Mouse (Mus musculus) lung, embryonic 15.5 days (tissue): ENCODE results near the gene Abca17. TPM values are rescaled to one million over a fixed set of nuclear protein-coding genes. Genes with fewer than 3 reads are reported as not detected.

Experiments used
- ATAC-seq: fragments of 200-750 bp; cut with Nextera tagmentation; 2 replicates; pipeline ENCODE4 v1.8.0; 2017; ENCODE audit warnings: moderate number of reproducible peaks, borderline replicate concordance; ENCODE audit not compliant: low FRiP score, low TSS enrichment; ENCODE audit errors: extremely low read depth
- H3K27ac ChIP-seq: fragments of 300-500 bp; sonication (generic); 2 replicates; pipeline ENCODE4 v1.5.1; 2015; ENCODE audit warnings: moderate library complexity, mild to moderate bottlenecking, inconsistent platforms
- H3K27me3 ChIP-seq: fragments of 300-500 bp; sonication (generic); 2 replicates; pipeline ENCODE4 v1.6.1; 2015; ENCODE audit warnings: inconsistent platforms
- H3K36me3 ChIP-seq: fragments of 300-500 bp; sonication (generic); 2 replicates; pipeline ENCODE4 v1.6.1; 2015; ENCODE audit warnings: inconsistent platforms
- H3K4me1 ChIP-seq: fragments of 300-500 bp; sonication (generic); 2 replicates; pipeline ENCODE4 v1.6.1; 2015; ENCODE audit warnings: inconsistent platforms
- H3K4me2 ChIP-seq: fragments of 300-500 bp; sonication (generic); 2 replicates; pipeline ENCODE4 v1.6.1; 2015; ENCODE audit warnings: inconsistent platforms, mild to moderate bottlenecking, moderate library complexity
- H3K4me3 ChIP-seq: fragments of 300-500 bp; sonication (generic); 2 replicates; pipeline ENCODE4 v1.5.1; 2015; ENCODE audit warnings: mild to moderate bottlenecking, inconsistent platforms
- H3K9ac ChIP-seq: fragments of 300-500 bp; sonication (generic); 2 replicates; pipeline ENCODE4 v1.6.1; 2015; ENCODE audit warnings: inconsistent platforms
- H3K9me3 ChIP-seq: fragments of 300-500 bp; sonication (generic); 2 replicates; pipeline ENCODE4 v1.6.1; 2016; ENCODE audit warnings: inconsistent platforms
- WGBS: fragments of 180-500 bp; shearing (Covaris S2); methylation state at CpG from one replicate; pipeline ENCODE4 v1.1.7; 2015; 5-methylcytosine and 5-hydroxymethylcytosine counted together
- polyA plus RNA-seq: library from polyadenylated mRNA; unstranded; fragments of >200 nt; fragmentation: Nextera tagmentation; extraction: Ambion mirVana; gene quantifications from 2 replicates; pipeline ENCODE4 v1.2.1, GENCODE M21; 2015

The Abca17 gene
- polyA plus RNA-seq, 1 experiment from 2014 or later: 0.21 TPM

DNA sequence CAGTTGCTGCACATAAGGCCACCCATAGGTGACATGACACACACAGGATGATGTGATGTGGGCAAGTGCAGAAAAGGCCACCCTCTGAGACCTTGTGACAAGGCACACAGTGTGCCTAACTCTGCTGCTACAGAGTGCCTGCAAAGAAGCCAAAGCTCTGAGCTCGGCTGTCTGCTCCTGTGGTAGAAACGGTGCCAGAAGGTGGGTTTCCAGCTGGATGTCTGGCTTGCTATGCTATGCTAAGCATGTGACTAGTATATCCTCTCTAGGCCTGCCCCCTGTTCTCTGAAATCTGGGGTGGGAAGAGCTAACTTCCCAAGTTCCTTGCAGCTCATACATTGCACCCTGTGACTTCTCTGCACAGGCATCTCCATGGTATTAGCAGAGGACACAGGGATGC is 86.1 kb downstream of the Abca17 start:
- Histone ChIP-seq H3K36me3 (no peaks in the 10 kb centered on the region), H3K9ac (no peak overlapping the region), H3K4me3 (no peak overlapping the region), H3K27ac (no peak overlapping the region), H3K4me1 (no peaks in the 10 kb centered on the region), H3K9me3 (no peaks in the 10 kb centered on the region), H3K27me3 (no peaks in the 10 kb centered on the region), H3K4me2 (no peak overlapping the region)
- ATAC-seq: no peak
- WGBS: 62% methylated on average over 2 of the region's 2 CpGs

DNA sequence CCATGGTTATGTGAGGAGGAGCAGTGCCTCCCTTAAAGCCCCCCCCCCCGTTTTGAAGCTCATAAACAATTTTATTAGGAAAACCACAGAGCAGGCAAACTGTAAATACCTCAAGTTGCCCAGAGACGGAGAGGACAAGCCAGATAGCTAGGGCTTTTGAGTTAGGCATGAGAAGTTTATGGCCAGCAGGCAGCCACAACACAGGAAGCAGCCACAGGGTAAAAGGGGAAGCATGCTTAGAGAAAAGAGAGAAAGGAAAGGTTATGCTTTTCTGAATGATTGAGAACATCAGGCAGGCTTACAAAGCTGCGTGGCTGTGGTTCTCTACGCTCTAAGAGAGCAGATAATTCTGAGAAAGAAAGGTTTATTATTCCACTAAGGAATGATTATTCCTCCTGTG is 90.4 kb downstream of the Abca17 start:
- no peak overlapping the region for H3K4me2 ChIP-seq
- no peak overlapping the region for H3K27ac ChIP-seq
- no peaks in the 10 kb centered on the region for H3K27me3 ChIP-seq
- H3K36me3 ChIP-seq: no peaks in the 10 kb centered on the region
- no peak overlapping the region for H3K9ac ChIP-seq
- H3K4me1 ChIP-seq: no peaks in the 10 kb centered on the region
- H3K4me3 ChIP-seq: no peak overlapping the region
- WGBS: 67% methylated on average over 4 of the region's 4 CpGs
- no peaks in the 10 kb centered on the region for H3K9me3 ChIP-seq
- no peak for ATAC-seq

DNA sequence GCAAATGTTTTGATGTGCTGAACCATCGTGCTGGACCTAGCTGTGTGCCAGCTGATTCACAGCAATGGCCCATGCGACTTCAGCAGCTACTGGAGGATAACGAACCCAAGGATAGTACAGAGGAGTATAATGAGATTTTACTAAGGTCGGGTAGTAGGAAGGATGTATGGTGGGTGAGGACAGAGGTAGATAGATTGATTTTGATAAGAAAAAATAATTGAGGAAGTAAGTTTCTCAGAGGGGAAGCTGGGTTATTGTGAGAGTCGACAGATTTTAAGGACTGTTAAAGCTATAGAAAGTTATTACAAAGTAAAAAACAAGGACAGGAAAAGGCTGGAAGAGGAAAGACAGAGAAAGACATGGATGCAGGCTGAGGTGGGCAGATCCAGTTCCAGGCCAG is 91.2 kb downstream of the Abca17 start:
- Histone ChIP-seq H3K9me3 (no peaks in the 10 kb centered on the region), H3K4me1 (no peaks in the 10 kb centered on the region), H3K9ac (no peak overlapping the region), H3K4me2 (no peak overlapping the region), H3K36me3 (no peaks in the 10 kb centered on the region), H3K27ac (no peak overlapping the region), H3K27me3 (no peaks in the 10 kb centered on the region), H3K4me3 (no peak overlapping the region)
- 61% methylated on average over 5 of the region's 5 CpGs for WGBS
- ATAC-seq: no peak

DNA sequence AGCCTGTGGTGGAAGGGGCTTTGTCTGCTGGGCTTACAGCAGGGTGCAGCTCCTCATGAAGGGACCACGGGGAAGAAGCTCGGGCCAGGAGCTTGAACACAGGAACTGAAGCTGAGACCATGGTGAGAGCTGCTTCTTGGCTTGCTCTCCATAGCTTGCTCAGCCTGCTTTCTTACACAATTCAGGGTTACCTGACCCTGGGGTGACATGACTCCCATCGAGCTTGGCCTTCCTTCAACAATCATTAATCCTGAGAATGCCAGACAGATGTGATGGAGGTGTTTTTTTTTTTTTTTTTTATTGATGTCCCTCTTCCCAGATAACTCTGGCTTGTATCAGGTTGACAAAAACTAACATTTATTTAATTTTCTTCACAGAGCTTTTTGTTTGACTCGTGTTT is 91.9 kb downstream of the Abca17 start:
- H3K9ac ChIP-seq: no peak overlapping the region
- no peak for ATAC-seq
- no peak overlapping the region for H3K4me3 ChIP-seq
- no peaks in the 10 kb centered on the region for H3K4me1 ChIP-seq
- H3K9me3 ChIP-seq: no peaks in the 10 kb centered on the region
- no peak overlapping the region for H3K27ac ChIP-seq
- H3K4me2 ChIP-seq: no peak overlapping the region
- no peaks in the 10 kb centered on the region for H3K36me3 ChIP-seq
- H3K27me3 ChIP-seq: no peaks in the 10 kb centered on the region
- 60% methylated on average over 4 of the region's 4 CpGs for WGBS

DNA sequence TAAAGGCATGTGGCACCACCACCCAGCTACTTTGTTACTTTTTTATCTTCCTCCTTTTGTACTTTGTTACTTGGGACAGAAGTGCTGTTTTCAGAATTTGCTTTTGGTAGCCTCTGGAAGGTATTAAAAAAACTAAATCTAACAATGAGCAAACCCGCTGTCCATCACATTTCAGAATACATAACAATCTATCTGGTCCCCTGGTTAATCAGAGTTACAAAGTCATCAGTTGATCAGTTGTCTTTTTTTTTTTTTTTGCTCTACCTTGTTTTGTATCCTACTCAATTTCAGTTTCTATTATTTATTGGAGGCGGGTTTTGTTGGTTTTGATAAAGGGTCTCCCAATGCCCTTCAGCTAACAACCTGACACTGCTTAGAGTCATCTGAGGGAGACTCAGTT is 98.5 kb downstream of the Abca17 start:
- ATAC-seq: no peak
- Histone ChIP-seq H3K36me3 (peaks cover 18% of the 10 kb centered on the region), H3K9ac (no peak overlapping the region), H3K27ac (peak overlapping the region; percentile 85; the same call in 1 of the 2 replicates), H3K9me3 (no peaks in the 10 kb centered on the region), H3K4me3 (peak overlapping the region; percentile 83; the same call in 1 of the 2 replicates), H3K27me3 (no peaks in the 10 kb centered on the region), H3K4me2 (peak overlapping the region; percentile 78; the same call in 1 of the 2 replicates), H3K4me1 (peaks cover 15% of the 10 kb centered on the region)
- 97% methylated on average over 2 of the region's 2 CpGs for WGBS

DNA sequence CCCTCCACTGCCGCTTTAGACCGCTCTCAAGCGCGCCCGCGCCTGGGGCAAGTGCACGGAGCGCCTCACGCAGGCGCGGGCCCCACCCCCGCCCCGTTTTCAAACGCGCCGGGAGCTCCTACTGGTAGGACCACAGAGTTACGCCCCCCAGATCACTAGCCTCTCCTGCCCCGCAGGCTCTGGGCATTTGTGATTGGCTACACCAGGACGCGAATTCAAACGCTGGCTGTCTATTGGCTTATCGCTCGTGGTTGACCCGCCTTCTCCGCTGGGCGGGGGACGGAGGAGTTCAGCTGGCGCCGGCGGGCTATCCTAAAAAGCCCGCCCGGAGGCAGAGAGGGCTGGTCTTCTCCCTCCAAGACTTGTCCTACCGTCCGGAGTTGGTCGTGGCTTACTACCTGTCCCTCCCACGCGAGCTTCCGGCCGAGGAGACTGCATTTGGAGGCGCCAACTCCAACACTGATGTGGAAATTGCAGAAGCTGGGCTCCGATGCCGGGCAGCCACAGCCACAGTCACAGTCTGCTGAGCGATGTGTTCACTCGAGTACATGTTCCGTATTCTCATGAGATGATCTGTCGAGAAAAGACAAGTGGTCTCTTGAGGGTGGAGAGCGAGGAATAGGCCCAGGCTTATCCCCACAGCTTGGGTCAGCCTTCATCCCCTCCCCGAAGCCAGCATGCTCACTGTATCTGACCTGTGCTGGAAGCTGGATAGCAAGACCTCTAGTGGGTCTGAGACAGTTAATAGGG is 99.4 kb downstream of the Abca17 start, which contains the start of gene Ccnf:
Gene Ccnf (minus strand): TSS at position 165 of the 750 bp plus-strand sequence.
- Histone ChIP-seq H3K27me3 (no peaks in the 10 kb centered on the region), H3K27ac (peak within 1 kb of the TSS; percentile 85), H3K9ac (peak within 1 kb of the TSS; percentile 84), H3K4me3 (peak within 1 kb of the TSS; percentile 83), H3K4me2 (peak within 1 kb of the TSS; percentile 78), H3K4me1 (peaks cover 15% of the 10 kb centered on the region), H3K9me3 (no peaks in the 10 kb centered on the region), H3K36me3 (peaks cover 23% of the 10 kb centered on the region)
- ATAC-seq: peak; percentile 100
- under 1% methylated on average over 48 of the region's 48 CpGs for WGBS

DNA sequence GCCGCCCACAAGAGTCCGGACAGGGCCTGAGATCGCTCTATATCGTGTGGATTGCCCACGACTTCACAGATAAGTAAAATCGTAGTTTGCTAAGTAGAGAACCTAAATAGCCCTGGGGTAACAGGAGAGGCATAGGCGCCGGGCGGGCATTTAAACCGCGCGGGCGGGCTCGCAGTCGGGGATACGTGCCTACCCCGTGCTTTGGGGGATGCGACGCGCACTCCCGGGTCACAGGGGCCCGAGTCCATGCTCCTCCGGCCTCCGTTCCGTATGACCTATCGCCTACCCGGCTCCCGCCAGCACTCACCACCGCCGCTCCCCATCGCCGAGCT is 99.9 kb downstream of the Abca17 start:
- Histone ChIP-seq H3K9me3 (no peaks in the 10 kb centered on the region), H3K4me2 (peak overlapping the region; percentile 61), H3K4me3 (peak overlapping the region; percentile 83), H3K36me3 (peaks cover 27% of the 10 kb centered on the region), H3K9ac (peak overlapping the region; percentile 84), H3K27ac (peak overlapping the region; percentile 77), H3K27me3 (no peaks in the 10 kb centered on the region), H3K4me1 (peaks cover 15% of the 10 kb centered on the region)
- no peak for ATAC-seq
- WGBS: 0% methylated on average over 31 of the region's 32 CpGs

DNA sequence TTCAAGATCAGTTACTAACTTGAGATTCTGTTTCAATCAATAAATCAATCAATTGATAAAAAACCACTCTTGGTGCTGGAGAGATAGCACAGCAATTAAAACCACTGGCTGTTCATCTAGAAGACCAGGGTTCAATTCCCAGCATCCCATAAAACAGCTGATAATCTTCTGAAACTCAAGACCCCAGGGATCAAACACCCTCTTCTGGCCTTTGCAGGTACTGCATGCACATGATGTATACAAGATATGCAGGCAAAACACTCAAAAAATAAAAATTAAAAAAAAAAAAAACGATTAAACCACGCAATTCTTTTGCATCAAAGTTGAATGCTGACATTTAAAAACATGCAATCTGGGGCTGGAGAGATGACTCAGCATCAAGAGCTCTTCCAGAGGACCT is 102.2 kb downstream of the Abca17 start:
- ATAC-seq: no peak
- H3K4me1 ChIP-seq: peaks cover 15% of the 10 kb centered on the region
- H3K27me3 ChIP-seq: no peaks in the 10 kb centered on the region
- no peak overlapping the region for H3K27ac ChIP-seq
- no peak overlapping the region for H3K4me2 ChIP-seq
- no peak overlapping the region for H3K4me3 ChIP-seq
- WGBS: 95% methylated on average over 2 of the region's 2 CpGs
- no peak overlapping the region for H3K9ac ChIP-seq
- peaks cover 45% of the 10 kb centered on the region for H3K36me3 ChIP-seq
- no peaks in the 10 kb centered on the region for H3K9me3 ChIP-seq

DNA sequence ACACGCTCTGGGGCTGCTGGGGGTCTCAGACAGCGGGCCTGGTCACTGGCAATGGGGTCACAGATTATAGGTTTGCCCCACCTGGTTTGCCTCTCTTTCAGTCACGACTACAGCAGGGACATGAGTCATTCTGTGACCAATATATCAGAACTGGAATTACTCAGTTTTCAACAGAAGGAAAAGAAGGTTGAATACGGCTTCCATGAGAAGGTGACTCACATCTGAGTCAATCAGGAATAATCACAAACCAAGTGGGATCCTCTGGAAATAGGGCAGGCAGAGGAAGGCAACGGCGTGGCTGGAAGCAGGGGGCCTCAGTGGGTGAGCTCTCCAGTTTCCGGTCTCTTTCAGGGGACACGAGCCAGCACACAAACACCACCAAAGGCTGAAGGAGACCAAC is 106.8 kb downstream of the Abca17 start:
- Histone ChIP-seq H3K4me2 (no peak overlapping the region), H3K4me3 (no peak overlapping the region), H3K27ac (no peak overlapping the region), H3K9me3 (no peaks in the 10 kb centered on the region), H3K36me3 (peaks cover 88% of the 10 kb centered on the region), H3K27me3 (no peaks in the 10 kb centered on the region), H3K9ac (no peak overlapping the region), H3K4me1 (no peaks in the 10 kb centered on the region)
- no peak for ATAC-seq
- 98% methylated on average over 8 of the region's 8 CpGs for WGBS

DNA sequence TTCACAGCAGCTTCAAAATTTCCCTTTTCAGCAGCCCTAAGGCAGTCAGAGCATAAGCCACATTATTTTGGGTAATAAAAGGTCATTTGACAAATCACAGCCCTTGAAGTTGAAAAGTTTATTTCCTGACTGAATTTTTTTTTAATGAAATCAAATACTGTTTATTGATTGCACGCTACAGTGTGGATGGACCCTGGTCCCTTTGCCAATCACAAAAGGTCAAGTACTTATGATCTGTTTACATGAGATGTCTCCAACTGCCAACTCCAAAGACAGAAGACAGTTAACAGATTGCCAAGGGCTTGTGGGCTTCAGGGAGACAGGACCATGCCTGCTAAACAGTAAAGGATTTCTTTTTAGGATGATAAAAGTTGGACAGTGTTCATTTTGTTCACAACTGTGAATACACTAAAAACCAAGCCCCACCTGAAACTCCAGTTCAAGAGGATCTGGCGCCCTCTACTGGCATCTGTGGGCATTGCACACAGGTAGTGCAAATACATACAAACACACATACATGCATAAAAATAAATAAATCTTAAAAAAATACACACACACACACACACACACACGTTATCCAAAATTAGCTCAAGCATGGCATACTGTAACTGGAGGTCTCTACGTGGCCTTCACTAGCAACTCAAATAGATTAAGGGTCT is 107.4 kb downstream of the Abca17 start:
- no peak for ATAC-seq
- Histone ChIP-seq H3K9me3 (no peaks in the 10 kb centered on the region), H3K4me3 (no peak overlapping the region), H3K27ac (no peak overlapping the region), H3K9ac (no peak overlapping the region), H3K4me1 (no peaks in the 10 kb centered on the region), H3K27me3 (no peaks in the 10 kb centered on the region), H3K36me3 (peaks cover 88% of the 10 kb centered on the region), H3K4me2 (no peak overlapping the region)
- 81% methylated on average over 4 of the region's 4 CpGs for WGBS

DNA sequence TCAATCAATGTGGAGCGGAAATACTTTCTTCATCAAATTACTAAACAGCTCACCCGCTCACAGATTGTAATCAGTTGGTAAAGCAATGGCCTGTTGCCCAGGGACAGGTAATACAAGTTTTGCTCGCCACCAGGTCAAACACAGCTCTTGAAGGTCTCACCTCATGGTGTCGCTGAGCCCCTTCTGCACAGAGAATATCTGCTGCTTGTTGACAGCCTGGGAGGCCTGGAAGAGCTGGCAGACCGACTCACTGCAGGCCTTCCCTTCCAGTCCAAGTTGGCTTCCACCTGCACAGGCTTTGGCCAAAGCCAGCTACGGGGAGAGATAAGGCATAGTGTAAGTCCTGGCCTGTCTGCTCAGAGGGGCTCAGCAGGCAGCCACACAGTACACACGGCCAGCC is 113.9 kb downstream of the Abca17 start:
- no peak overlapping the region for H3K4me2 ChIP-seq
- no peaks in the 10 kb centered on the region for H3K4me1 ChIP-seq
- 88% methylated on average over 7 of the region's 7 CpGs for WGBS
- ATAC-seq: no peak
- no peaks in the 10 kb centered on the region for H3K27me3 ChIP-seq
- peaks cover 100% of the 10 kb centered on the region for H3K36me3 ChIP-seq
- H3K27ac ChIP-seq: no peak overlapping the region
- H3K4me3 ChIP-seq: no peak overlapping the region
- no peak overlapping the region for H3K9ac ChIP-seq
- no peaks in the 10 kb centered on the region for H3K9me3 ChIP-seq

DNA sequence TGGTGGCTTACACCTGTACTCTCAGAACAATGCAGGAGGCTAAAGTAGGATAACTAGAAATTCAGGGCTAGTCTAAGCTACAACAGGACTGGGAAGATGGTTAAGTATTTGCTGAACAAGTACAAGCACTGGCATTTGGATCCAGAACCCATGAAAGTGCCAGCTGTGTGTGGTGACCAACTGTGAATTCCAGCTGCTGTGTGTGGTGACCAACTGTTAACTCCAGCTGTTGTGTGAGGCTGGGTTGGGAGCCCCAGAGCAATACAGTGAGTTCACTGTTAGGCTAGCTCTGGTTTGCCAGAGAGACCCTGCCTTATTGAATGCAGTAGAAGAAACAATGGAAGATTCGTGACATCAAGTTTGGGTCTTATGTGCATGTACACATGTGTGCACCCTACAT is 114.4 kb downstream of the Abca17 start:
- ATAC-seq: no peak
- H3K36me3 ChIP-seq: peaks cover 99% of the 10 kb centered on the region
- H3K27ac ChIP-seq: no peak overlapping the region
- H3K4me1 ChIP-seq: no peaks in the 10 kb centered on the region
- WGBS: 96% methylated on average over 1 of the region's 1 CpGs
- H3K4me3 ChIP-seq: no peak overlapping the region
- no peak overlapping the region for H3K4me2 ChIP-seq
- no peaks in the 10 kb centered on the region for H3K9me3 ChIP-seq
- H3K9ac ChIP-seq: no peak overlapping the region
- H3K27me3 ChIP-seq: no peaks in the 10 kb centered on the region
